9 mouse cellular contexts compared by ENCODE assay signal in the genomic region with DNA sequence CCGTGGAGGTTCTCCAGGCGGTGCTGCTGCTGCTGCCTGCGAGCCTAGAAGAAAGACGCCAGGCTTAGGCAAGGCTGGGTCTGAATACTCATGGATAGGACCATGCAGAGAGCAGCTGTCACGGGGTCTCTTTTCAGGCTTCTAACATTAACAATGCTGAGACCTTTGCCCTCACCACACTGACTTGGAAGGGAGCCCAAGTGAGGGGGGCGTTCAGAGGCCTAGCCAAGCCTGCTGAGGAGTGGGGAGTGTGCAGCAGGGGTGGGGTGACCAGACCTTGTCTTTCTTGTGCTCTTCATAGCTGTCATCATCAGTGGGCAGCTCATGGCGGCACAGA. TPM values are rescaled to one million over a fixed set of nuclear protein-coding genes. Genes with fewer than 3 reads are reported as not detected.
DNase-seq lines count a peak whose midpoint lies in the region; ATAC-seq and TF ChIP-seq lines count a peak whose summit lies in the region.
"Had no signal": no experiment of that assay in that cellular context is flagged by ENCODE, and none has a peak within 500 bp of the region (broad histone marks: within the 10 kb centered on the region; RNA-seq: fewer than 3 reads in every experiment).

No protein-coding gene starts in this region.

- peak overlapping the region; percentile 80 for H3K4me2 ChIP-seq in liver, embryonic 14.5 days (ENCODE audit: low read depth)

- H3K9ac ChIP-seq in liver, embryonic 14.5 days (replicated peaks): no peak overlapping the region

- WGBS in embryonic facial prominence, embryonic 10.5 days: 81% methylated on average over 7 of the region's 7 CpGs
- 77% methylated on average over 7 of the region's 7 CpGs for WGBS in liver, embryonic 14.5 days (ENCODE audit: insufficient replicate concordance)

- no peak overlapping the region for H3K4me3 ChIP-seq in left cerebral cortex, adult 2 months
- peak overlapping the region; percentile 80; the same call in 1 of the 2 replicates for H3K4me3 ChIP-seq in embryonic facial prominence, embryonic 10.5 days
- H3K4me3 ChIP-seq in liver, embryonic 14.5 days (ENCODE audit: insufficient read depth in 1 of 2, low read depth in 2 of 2, low read length in 2 of 2): no peak overlapping the region

- TF ChIP-seq EP300 in liver, embryonic 14.5 days (IDR thresholded peaks at IDR 0.05; ENCODE audit: low read depth): no peak

- DNase-seq in left cerebral cortex, adult 2 months (ENCODE audit: extremely low spot score in 1 of 2, low spot score in 2 of 2): no peak
- no peak for DNase-seq in left cerebral cortex, postnatal 14 days (ENCODE audit: low spot score in 2 of 2)
- DNase-seq in embryonic facial prominence, embryonic 10.5 days (ENCODE audit: low spot score): no peak
- peak; percentile 79 for DNase-seq in kidney, adult 11 months
- no peak for DNase-seq in liver, embryonic 14.5 days (ENCODE audit: low read depth in 3 of 3, low spot score in 3 of 3)
- DNase-seq in thymus, postnatal 25 days: no peak
- DNase-seq in left cerebral cortex, postnatal 36 days (ENCODE audit: low spot score in 2 of 2): no peak
- DNase-seq: layer of hippocampus, postnatal 36 days; thymus, postnatal 4 days had no signal

- intact Hi-C loops in left cerebral cortex, adult 2 months (cut with DNase I): no loop called here
- intact Hi-C loops in left cerebral cortex, postnatal 14 days (cut with DNase I): loop anchor here (5.0 kb wide), 2 partner anchors 47 to 177 kb away; no protein-coding TSS in a partner anchor
- intact Hi-C loops in left cerebral cortex, postnatal 36 days (cut with DNase I): no loop called here

- no peaks in the 10 kb centered on the region for H3K9me3 ChIP-seq in embryonic facial prominence, embryonic 10.5 days
- H3K9me3 ChIP-seq in liver, embryonic 14.5 days (ENCODE audit: control insufficient read depth, low read length): no peaks in the 10 kb centered on the region

- peaks cover 38% of the 10 kb centered on the region for H3K36me3 ChIP-seq in embryonic facial prominence, embryonic 10.5 days (replicated peaks)
- H3K36me3 ChIP-seq in liver, embryonic 14.5 days (replicated peaks; ENCODE audit: control insufficient read depth, insufficient read depth, low read depth): peaks cover 20% of the 10 kb centered on the region

- H3K27me3 ChIP-seq in embryonic facial prominence, embryonic 10.5 days (replicated peaks; ENCODE audit: low read depth, poor library complexity, severe bottlenecking): no peaks in the 10 kb centered on the region
- H3K27me3 ChIP-seq in liver, embryonic 14.5 days (ENCODE audit: control insufficient read depth, insufficient read depth, low read length): peaks cover 11% of the 10 kb centered on the region

- H3K4me1 ChIP-seq in embryonic facial prominence, embryonic 10.5 days: peaks cover 34% of the 10 kb centered on the region
- peaks cover 15 to 30% of the 10 kb centered on the region in 2 experiments for H3K4me1 ChIP-seq in liver, embryonic 14.5 days (replicated peaks; ENCODE audit: control insufficient read depth in 2 of 2, insufficient read depth in 2 of 2, low read length in 1 of 2)

- H3K27ac ChIP-seq in left cerebral cortex, adult 2 months: 0 out of 2 replicates have a peak overlapping the region, but pooled peaks have one; percentile 11
- H3K27ac ChIP-seq in embryonic facial prominence, embryonic 10.5 days (replicated peaks): no peak overlapping the region
- H3K27ac ChIP-seq in liver, embryonic 14.5 days: no peak overlapping the region

- ATAC-seq in liver, embryonic 14.5 days (ENCODE audit: insufficient read depth): no peak

- TF ChIP-seq CTCF in left cerebral cortex, adult 2 months (IDR thresholded peaks at IDR 0.05): no peak
- TF ChIP-seq CTCF in liver, embryonic 14.5 days (IDR thresholded peaks at IDR 0.05; ENCODE audit: low read depth): no peak

RNA-seq across cellular contexts. Expression of a gene that starts 5.3 kb away (rescaled TPM):
- 1 to 10 TPM; 8.0 to 9.7 TPM for total RNA-seq in left cerebral cortex, adult 2 months (2021)
- 10 to 100 TPM; 10.4 to 11.8 TPM for total RNA-seq in left cerebral cortex, postnatal 14 days (2021)
- 6.1 and 6.3 TPM in 2 replicates for polyA plus RNA-seq in embryonic facial prominence, embryonic 10.5 days (2016; fragmentation: Nextera tagmentation; extraction: Ambion mirVana)
- polyA plus RNA-seq in liver, embryonic 14.5 days (2012; rRNA removed): 39.0 and 58.3 TPM in 2 replicates
- 43.6 and 48.0 TPM in 2 replicates for polyA plus RNA-seq in liver, embryonic 14.5 days (2014; fragmentation: Nextera tagmentation; extraction: Ambion mirVana)
- 1 to 10 TPM; 9.0 to 9.9 TPM for total RNA-seq in left cerebral cortex, postnatal 36 days (2021)

RNA-seq across cellular contexts. Expression of a gene that starts 6.2 kb away (rescaled TPM):
- total RNA-seq in left cerebral cortex, adult 2 months (2021): 10 to 100 TPM; 75.7 to 75.9 TPM
- 10 to 100 TPM; 70.4 to 73.7 TPM for total RNA-seq in left cerebral cortex, postnatal 14 days (2021)
- 106 and 111 TPM in 2 replicates for polyA plus RNA-seq in embryonic facial prominence, embryonic 10.5 days (2016; fragmentation: Nextera tagmentation; extraction: Ambion mirVana)
- 40.3 and 42.8 TPM in 2 replicates for polyA plus RNA-seq in liver, embryonic 14.5 days (2012; rRNA removed)
- polyA plus RNA-seq in liver, embryonic 14.5 days (2014; fragmentation: Nextera tagmentation; extraction: Ambion mirVana): 68.0 and 75.4 TPM in 2 replicates
- total RNA-seq in left cerebral cortex, postnatal 36 days (2021): 10 to 100 TPM; 71.6 to 76.2 TPM

RNA-seq across cellular contexts. Expression of a gene that starts 13.4 kb away (rescaled TPM):
- 10 to 100 TPM; 17.3 to 17.7 TPM for total RNA-seq in left cerebral cortex, adult 2 months (2021)
- 10 to 100 TPM; 13.2 to 15.4 TPM for total RNA-seq in left cerebral cortex, postnatal 14 days (2021)
- 28.0 and 28.8 TPM in 2 replicates for polyA plus RNA-seq in embryonic facial prominence, embryonic 10.5 days (2016; fragmentation: Nextera tagmentation; extraction: Ambion mirVana)
- polyA plus RNA-seq in liver, embryonic 14.5 days (2012; rRNA removed): 8.7 and 10.1 TPM in 2 replicates
- polyA plus RNA-seq in liver, embryonic 14.5 days (2014; fragmentation: Nextera tagmentation; extraction: Ambion mirVana): 7.9 and 10.9 TPM in 2 replicates
- 10 to 100 TPM; 13.9 to 19.0 TPM for total RNA-seq in left cerebral cortex, postnatal 36 days (2021)

RNA-seq across cellular contexts. Expression of a gene that starts 15.6 kb away (rescaled TPM):
- 10 to 100 TPM; 31.8 to 35.5 TPM for total RNA-seq in left cerebral cortex, adult 2 months (2021)
- total RNA-seq in left cerebral cortex, postnatal 14 days (2021): 10 to 100 TPM; 34.3 to 34.9 TPM
- polyA plus RNA-seq in embryonic facial prominence, embryonic 10.5 days (2016; fragmentation: Nextera tagmentation; extraction: Ambion mirVana): 83.4 and 85.3 TPM in 2 replicates
- 23.9 and 32.7 TPM in 2 replicates for polyA plus RNA-seq in liver, embryonic 14.5 days (2012; rRNA removed)
- polyA plus RNA-seq in liver, embryonic 14.5 days (2014; fragmentation: Nextera tagmentation; extraction: Ambion mirVana): 49.6 and 58.7 TPM in 2 replicates
- total RNA-seq in left cerebral cortex, postnatal 36 days (2021): 10 to 100 TPM; 33.0 to 33.8 TPM

RNA-seq across cellular contexts. Expression of a gene that starts 19.7 kb away (rescaled TPM):
- total RNA-seq in left cerebral cortex, adult 2 months (2021): 1 to 10 TPM; 6.3 to 6.8 TPM
- total RNA-seq in left cerebral cortex, postnatal 14 days (2021): 1 to 10 TPM; 4.2 to 7.1 TPM
- polyA plus RNA-seq in embryonic facial prominence, embryonic 10.5 days (2016; fragmentation: Nextera tagmentation; extraction: Ambion mirVana): 13.6 and 15.9 TPM in 2 replicates
- polyA plus RNA-seq in liver, embryonic 14.5 days (2012; rRNA removed): 72.5 and 80.0 TPM in 2 replicates
- 81.0 and 94.5 TPM in 2 replicates for polyA plus RNA-seq in liver, embryonic 14.5 days (2014; fragmentation: Nextera tagmentation; extraction: Ambion mirVana)
- total RNA-seq in left cerebral cortex, postnatal 36 days (2021): 1 to 10 TPM; 4.0 to 4.3 TPM
